Mouse (Mus musculus): ENCODE results near the gene Cct7. TPM values are rescaled to one million over a fixed set of nuclear protein-coding genes. Genes with fewer than 3 reads are reported as not detected.

Cct7 gene
- polyA plus RNA-seq, 1 experiment from 2014 or later, result 574 TPM

- Histone ChIP-seq H3K4me2 (replicated peaks) (no peak overlapping the region), H3K9me3 (no peaks in the 10 kb centered on the region), H3K27me3 (peaks cover 29% of the 10 kb centered on the region), H3K36me3 (no peaks in the 10 kb centered on the region), H3K27ac (replicated peaks) (no peak overlapping the region), H3K9ac (replicated peaks) (no peak overlapping the region), H3K4me1 (peaks cover 8% of the 10 kb centered on the region), H3K4me3 (no peak overlapping the region)
- WGBS, result 76% methylated on average over 3 of the region's 3 CpGs
- no peak for ATAC-seq (ENCODE audit: low FRiP score, low read depth)
These were observed 38.4 kb downstream of the Cct7 start for GRCm38 (mm10) chr6:85489717-85490116.

DNA sequence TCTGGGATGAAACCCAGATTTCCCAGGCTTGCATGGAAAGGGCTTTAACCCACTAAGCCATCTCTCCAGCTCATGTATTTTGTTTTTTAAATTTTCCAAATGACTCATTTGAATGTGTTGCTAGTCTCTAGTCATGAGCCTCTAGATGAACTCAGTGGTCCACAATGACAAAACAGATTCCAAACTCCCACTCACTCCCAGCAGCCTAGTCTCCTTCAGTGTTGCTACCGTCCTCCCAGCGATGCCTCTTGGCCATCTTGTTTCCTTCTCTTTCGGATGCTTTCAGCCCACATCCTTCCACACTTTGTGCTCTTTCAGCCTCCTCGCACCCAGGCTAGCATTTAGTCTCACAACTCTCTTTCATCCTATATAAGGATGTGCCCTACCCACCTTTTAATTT, 38.9 kb downstream of the Cct7 start:
- no peak overlapping the region for H3K4me2 ChIP-seq (replicated peaks)
- H3K9ac ChIP-seq (replicated peaks), result no peak overlapping the region
- no peaks in the 10 kb centered on the region for H3K36me3 ChIP-seq
- H3K9me3 ChIP-seq, result no peaks in the 10 kb centered on the region
- H3K4me1 ChIP-seq, result peaks cover 6% of the 10 kb centered on the region; the same call in 1 of the 2 replicates
- H3K27me3 ChIP-seq, result peaks cover 24% of the 10 kb centered on the region
- H3K4me3 ChIP-seq, result no peak overlapping the region
- ATAC-seq (ENCODE audit: low FRiP score, low read depth), result no peak
- WGBS, result 89% methylated on average over 4 of the region's 4 CpGs
- H3K27ac ChIP-seq (replicated peaks), result no peak overlapping the region

DNA sequence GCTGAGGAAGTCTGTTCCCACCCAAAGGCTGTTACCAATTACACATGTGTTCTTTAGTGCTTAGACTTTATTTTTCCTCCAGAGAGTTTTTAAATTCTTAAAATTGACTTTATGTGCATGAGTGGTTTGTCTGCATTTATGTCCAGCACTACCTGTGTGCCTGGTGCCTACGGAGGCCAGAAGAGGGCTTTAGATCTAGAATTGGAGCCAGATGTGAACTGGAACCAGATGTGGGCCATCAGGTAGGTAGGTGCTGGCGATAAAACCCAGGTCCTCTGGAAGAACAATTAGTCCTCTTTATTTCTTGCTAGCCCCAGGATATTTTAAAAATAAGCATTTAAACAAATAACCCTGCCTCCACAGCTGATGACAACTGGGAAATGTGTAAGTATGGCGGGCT, 40.3 kb downstream of the Cct7 start:
- no peak for ATAC-seq (ENCODE audit: low FRiP score, low read depth)
- H3K27ac ChIP-seq (replicated peaks), result no peak overlapping the region
- H3K36me3 ChIP-seq, result no peaks in the 10 kb centered on the region
- H3K9ac ChIP-seq (replicated peaks), result no peak overlapping the region
- H3K4me1 ChIP-seq, result peaks cover 6% of the 10 kb centered on the region; the same call in 1 of the 2 replicates
- H3K27me3 ChIP-seq, result peaks cover 10% of the 10 kb centered on the region; the same call in 1 of the 2 replicates
- H3K4me2 ChIP-seq (replicated peaks), result no peak overlapping the region
- no peak overlapping the region for H3K4me3 ChIP-seq
- 84% methylated on average over 3 of the region's 3 CpGs for whole genome bisulfite sequencing
- H3K9me3 ChIP-seq, result no peaks in the 10 kb centered on the region

DNA sequence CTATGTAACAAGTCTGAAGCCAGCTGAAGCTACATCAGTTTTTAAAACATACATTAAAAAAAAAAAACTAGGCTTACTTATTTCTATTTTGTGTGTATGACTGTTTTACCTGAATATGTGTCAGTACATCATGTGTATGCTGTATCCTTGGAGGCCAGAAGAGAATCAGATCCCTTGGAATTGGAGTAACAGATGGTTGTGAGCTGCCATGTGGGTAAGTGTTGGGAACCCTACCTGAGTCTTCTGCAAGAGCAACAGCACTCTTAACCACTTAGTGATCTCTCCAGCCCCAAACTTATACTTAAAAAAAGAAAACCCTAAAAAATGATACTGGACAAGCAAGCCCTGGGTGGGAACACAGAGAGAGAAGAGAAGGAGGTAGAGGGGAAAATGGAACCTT, 45.7 kb downstream of the Cct7 start:
- no peaks in the 10 kb centered on the region for H3K36me3 ChIP-seq
- no peaks in the 10 kb centered on the region; the same call in 1 of the 2 replicates for H3K27me3 ChIP-seq
- no peak overlapping the region for H3K4me2 ChIP-seq (replicated peaks)
- no peak overlapping the region for H3K27ac ChIP-seq (replicated peaks)
- peaks cover 5% of the 10 kb centered on the region for H3K4me1 ChIP-seq
- H3K9me3 ChIP-seq, result no peaks in the 10 kb centered on the region
- ATAC-seq (ENCODE audit: low FRiP score, low read depth), result no peak
- H3K9ac ChIP-seq (replicated peaks), result no peak overlapping the region
- H3K4me3 ChIP-seq, result no peak overlapping the region

DNA sequence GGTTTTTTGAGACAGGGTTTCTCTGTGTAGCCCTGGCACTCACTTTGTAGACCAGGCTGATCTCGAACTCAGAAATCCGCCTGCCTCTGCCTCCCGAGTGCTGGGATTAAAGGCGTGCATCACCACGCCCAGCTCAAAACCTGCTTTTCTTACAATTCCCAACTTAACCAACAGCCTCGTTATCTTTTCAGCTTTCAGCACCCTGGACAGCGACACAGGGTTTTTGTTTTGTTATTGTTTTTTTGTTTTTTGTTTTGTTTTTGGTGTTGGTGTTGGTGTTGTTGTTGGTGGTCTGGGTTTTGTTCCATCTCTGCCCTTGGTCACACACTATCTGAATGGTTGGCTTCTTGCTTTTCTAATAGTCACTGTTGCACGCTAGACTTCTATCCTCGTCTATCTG, 46.8 kb downstream of the Cct7 start:
- H3K9ac ChIP-seq (replicated peaks), result no peak overlapping the region
- no peak overlapping the region for H3K4me2 ChIP-seq (replicated peaks)
- H3K4me1 ChIP-seq, result peaks cover 14% of the 10 kb centered on the region
- H3K27ac ChIP-seq (replicated peaks), result no peak overlapping the region
- no peaks in the 10 kb centered on the region for H3K36me3 ChIP-seq
- H3K9me3 ChIP-seq, result no peaks in the 10 kb centered on the region
- H3K4me3 ChIP-seq, result no peak overlapping the region
- 72% methylated on average over 9 of the region's 9 CpGs for WGBS
- peaks cover 1% of the 10 kb centered on the region for H3K27me3 ChIP-seq
- no peak for ATAC-seq (ENCODE audit: low FRiP score, low read depth)

- Histone ChIP-seq H3K9ac (replicated peaks) (no peak overlapping the region), H3K4me1 (peaks cover 21% of the 10 kb centered on the region), H3K27me3 (peaks cover 17% of the 10 kb centered on the region), H3K4me2 (replicated peaks) (no peak overlapping the region), H3K4me3 (no peak overlapping the region), H3K36me3 (no peaks in the 10 kb centered on the region), H3K27ac (replicated peaks) (no peak overlapping the region), H3K9me3 (no peaks in the 10 kb centered on the region)
- 75% methylated on average over 1 of the region's 1 CpGs for WGBS
- no peak for ATAC-seq (ENCODE audit: low FRiP score, low read depth)
These were observed 49.1 kb downstream of the Cct7 start for GRCm38 (mm10) chr6:85500416-85500815.

DNA sequence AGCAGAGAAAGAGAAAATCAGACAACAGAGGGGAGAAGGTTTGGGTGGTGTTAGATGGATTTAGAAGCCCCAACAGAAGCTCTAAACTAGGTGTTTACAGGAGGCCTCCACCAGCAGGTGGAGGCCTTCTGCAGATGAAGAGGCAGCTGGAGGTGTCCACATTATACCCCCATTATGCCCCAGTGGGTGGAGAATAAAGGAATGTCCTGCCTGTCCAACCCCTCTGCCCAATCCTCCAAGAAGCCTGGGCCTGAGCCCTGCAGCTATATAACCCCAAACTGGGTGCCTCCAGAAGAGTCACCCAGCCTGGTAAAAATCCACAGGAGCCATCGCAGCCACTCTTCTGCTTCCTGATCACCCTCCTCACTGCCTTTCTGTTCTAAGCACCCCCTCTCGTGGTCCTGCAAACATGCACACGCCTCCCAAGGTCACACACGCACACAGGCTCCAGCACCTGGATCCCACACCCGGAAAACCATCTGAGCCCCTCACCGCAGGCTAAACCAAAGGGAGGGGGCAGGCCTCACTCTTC, 50.3 kb downstream of the Cct7 start:
- H3K27ac ChIP-seq (replicated peaks), result peak overlapping the region; percentile 71
- WGBS, result 7% methylated on average over 6 of the region's 6 CpGs
- peak overlapping the region; percentile 80 for H3K4me2 ChIP-seq (replicated peaks)
- H3K27me3 ChIP-seq, result peaks cover 20% of the 10 kb centered on the region
- no peak; the same call in 1 of the 2 replicates for ATAC-seq (ENCODE audit: low FRiP score, low read depth)
- peak overlapping the region; percentile 68 for H3K4me3 ChIP-seq
- H3K4me1 ChIP-seq, result peaks cover 21% of the 10 kb centered on the region
- H3K9ac ChIP-seq (replicated peaks), result peak overlapping the region; percentile 80
- H3K9me3 ChIP-seq, result no peaks in the 10 kb centered on the region
- H3K36me3 ChIP-seq, result no peaks in the 10 kb centered on the region

GRCm38 (mm10) chr6:85502103-85502910, 51.0 kb downstream of the Cct7 start:
- WGBS, result 2% methylated on average over 37 of the region's 37 CpGs
- Histone ChIP-seq H3K27me3 (peaks cover 23% of the 10 kb centered on the region), H3K27ac (replicated peaks) (peak overlapping the region; percentile 71), H3K4me1 (peaks cover 21% of the 10 kb centered on the region), H3K4me3 (peak overlapping the region; percentile 68), H3K9ac (replicated peaks) (peak overlapping the region; percentile 80), H3K9me3 (no peaks in the 10 kb centered on the region), H3K36me3 (no peaks in the 10 kb centered on the region), H3K4me2 (replicated peaks) (peak overlapping the region; percentile 80)
- ATAC-seq (ENCODE audit: low FRiP score, low read depth), result peak; percentile 87

- no peaks in the 10 kb centered on the region for H3K36me3 ChIP-seq
- H3K4me2 ChIP-seq (replicated peaks), result peak within 1 kb of the TSS; percentile 80
- ATAC-seq (ENCODE audit: low FRiP score, low read depth), result peak; percentile 90
- H3K4me1 ChIP-seq, result peaks cover 21% of the 10 kb centered on the region
- H3K9ac ChIP-seq (replicated peaks), result peak within 1 kb of the TSS; percentile 80
- 0% methylated on average over 13 of the region's 22 CpGs for WGBS
- H3K27ac ChIP-seq (replicated peaks), result peak within 1 kb of the TSS; percentile 71
- H3K9me3 ChIP-seq, result no peaks in the 10 kb centered on the region
- H3K4me3 ChIP-seq, result peak within 1 kb of the TSS; percentile 68
- H3K27me3 ChIP-seq, result peaks cover 23% of the 10 kb centered on the region
These were observed 51.6 kb downstream of the Cct7 start, which contains the start of gene Fbxo41 for GRCm38 (mm10) chr6:85502911-85503250. Gene Fbxo41 (minus strand): TSS chr6:85502994.

- no peak for ATAC-seq (ENCODE audit: low FRiP score, low read depth)
- Histone ChIP-seq H3K27ac (replicated peaks) (no peak overlapping the region), H3K9ac (replicated peaks) (no peak overlapping the region), H3K4me3 (no peak overlapping the region), H3K36me3 (no peaks in the 10 kb centered on the region), H3K9me3 (no peaks in the 10 kb centered on the region), H3K4me2 (replicated peaks) (no peak overlapping the region), H3K4me1 (peaks cover 21% of the 10 kb centered on the region), H3K27me3 (peaks cover 40% of the 10 kb centered on the region)
- 47% methylated on average over 2 of the region's 2 CpGs for WGBS
These were observed 53.6 kb downstream of the Cct7 start for GRCm38 (mm10) chr6:85504908-85505307.

DNA sequence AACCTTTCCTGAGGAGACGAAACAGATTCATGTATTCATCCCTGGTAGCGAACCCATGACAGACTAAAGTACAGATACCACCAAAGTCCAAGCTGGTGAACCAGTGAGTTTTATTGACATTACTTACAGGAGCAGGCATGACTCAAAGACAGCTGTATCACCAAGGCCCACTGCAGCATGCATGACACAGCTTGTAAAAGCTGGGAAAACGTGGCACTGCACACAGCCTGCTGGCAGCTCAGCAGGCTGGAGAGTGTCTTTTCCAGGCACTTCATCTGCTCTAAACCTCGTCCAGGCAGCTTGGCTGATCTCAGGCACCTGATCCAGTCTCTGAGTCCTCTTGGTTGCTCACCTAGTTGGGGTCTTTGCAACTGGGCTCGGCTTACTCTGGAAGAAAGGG, 57.3 kb downstream of the Cct7 start:
- WGBS, result 44% methylated on average over 5 of the region's 5 CpGs
- no peaks in the 10 kb centered on the region for H3K9me3 ChIP-seq
- H3K27me3 ChIP-seq, result peaks cover 71% of the 10 kb centered on the region
- no peak for ATAC-seq (ENCODE audit: low FRiP score, low read depth)
- H3K4me1 ChIP-seq, result peaks cover 28% of the 10 kb centered on the region
- H3K27ac ChIP-seq (replicated peaks), result no peak overlapping the region
- H3K36me3 ChIP-seq, result no peaks in the 10 kb centered on the region
- H3K4me3 ChIP-seq, result no peak overlapping the region
- H3K9ac ChIP-seq (replicated peaks), result no peak overlapping the region
- no peak overlapping the region for H3K4me2 ChIP-seq (replicated peaks)

DNA sequence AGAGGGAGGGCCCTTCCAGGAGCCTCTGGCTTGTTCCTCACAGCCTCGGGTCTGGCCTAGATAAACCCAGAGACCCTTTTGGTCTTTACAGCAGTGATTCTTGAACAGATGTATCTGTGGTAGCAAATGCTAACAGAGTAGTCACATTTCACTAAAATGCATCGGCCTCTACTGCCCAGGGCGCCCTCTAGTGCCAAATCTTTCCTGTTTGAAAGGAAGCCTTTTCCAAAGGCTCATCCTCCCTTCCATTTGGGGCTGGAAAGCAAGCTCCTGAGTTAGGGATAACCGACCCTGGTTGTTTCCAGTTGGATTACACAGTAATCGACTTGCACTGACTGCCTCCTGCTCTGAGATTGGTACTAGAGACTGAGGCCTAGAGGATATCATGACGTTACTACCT, 59.2 kb downstream of the Cct7 start:
- Histone ChIP-seq H3K27me3 (peaks cover 77% of the 10 kb centered on the region), H3K4me3 (no peak overlapping the region), H3K4me2 (replicated peaks) (no peak overlapping the region), H3K27ac (replicated peaks) (no peak overlapping the region), H3K36me3 (no peaks in the 10 kb centered on the region), H3K9me3 (no peaks in the 10 kb centered on the region), H3K4me1 (peaks cover 26% of the 10 kb centered on the region), H3K9ac (replicated peaks) (no peak overlapping the region)
- 2% methylated on average over 6 of the region's 6 CpGs for WGBS
- no peak for ATAC-seq (ENCODE audit: low FRiP score, low read depth)
